Mouse (Mus musculus) spleen, adult 2 months (tissue): ENCODE measurements around the gene Ubiad1. TPM values are rescaled to one million over a fixed set of nuclear protein-coding genes. Genes with fewer than 3 reads are reported as not detected.

Experiments used
- DNase-seq, 2 experiments: peaks; one replicate each; pipeline versions ENCODE4 v3.0.0 to v3.0.0-alpha.2; 2012 to 2021; ENCODE audit warnings: low spot score in 2 of 2, low read depth in 1 of 2
- H3K27ac ChIP-seq: fragments of 200-500 bp; 2 replicates; pipeline ENCODE4 v1.5.1; 2012; ENCODE audit warnings: low read length, inconsistent platforms; ENCODE audit not compliant: insufficient read depth
- H3K27me3 ChIP-seq: fragments of 200-500 bp; 2 replicates; pipeline ENCODE4 v1.6.1; 2012; ENCODE audit warnings: mild to moderate bottlenecking, moderate library complexity, low read length, inconsistent platforms; ENCODE audit not compliant: control insufficient read depth, insufficient read depth
- H3K36me3 ChIP-seq: fragments of 200-500 bp; 2 replicates; pipeline ENCODE4 v1.6.1; 2012; ENCODE audit warnings: mild to moderate bottlenecking, low read length, inconsistent platforms; ENCODE audit not compliant: control insufficient read depth, insufficient read depth
- H3K4me1 ChIP-seq: fragments of 200-500 bp; 2 replicates; pipeline ENCODE4 v1.6.1; 2011; ENCODE audit warnings: inconsistent platforms; ENCODE audit not compliant: control insufficient read depth, insufficient read depth, insufficient read length
- H3K4me3 ChIP-seq: fragments of 200-500 bp; 2 replicates; pipeline ENCODE4 v1.5.1; 2011; ENCODE audit warnings: mild to moderate bottlenecking, inconsistent platforms; ENCODE audit not compliant: insufficient read depth, insufficient read length; ENCODE audit errors: extremely low read depth
- CTCF ChIP-seq: fragments of 200-500 bp; IDR thresholded peaks from 2 replicates; pipeline ENCODE4 v1.5.1; 2011; ENCODE audit warnings: mild to moderate bottlenecking, inconsistent platforms; ENCODE audit not compliant: insufficient read depth, insufficient read length, insufficient replicate concordance; ENCODE audit errors: extremely low read depth
- POLR2A ChIP-seq: fragments of 200-500 bp; IDR thresholded peaks from 2 replicates; pipeline ENCODE4 v1.6.1; 2011; ENCODE audit warnings: low read depth, low read length, inconsistent platforms
- WGBS: fragments of 180-500 bp; shearing (Covaris S2); methylation state at CpG from one replicate; pipeline ENCODE4 v1.1.7; 2018; 5-methylcytosine and 5-hydroxymethylcytosine counted together
- polyA plus RNA-seq: library from polyadenylated mRNA; depleted of rRNA; stranded (reverse); fragments of >200 nt; gene quantifications from 2 replicates; pipeline ENCODE4 v1.2.3, GENCODE M21; 2012

Ubiad1 gene
- polyA plus RNA-seq, 1 experiment, result 13.2 TPM

DNA sequence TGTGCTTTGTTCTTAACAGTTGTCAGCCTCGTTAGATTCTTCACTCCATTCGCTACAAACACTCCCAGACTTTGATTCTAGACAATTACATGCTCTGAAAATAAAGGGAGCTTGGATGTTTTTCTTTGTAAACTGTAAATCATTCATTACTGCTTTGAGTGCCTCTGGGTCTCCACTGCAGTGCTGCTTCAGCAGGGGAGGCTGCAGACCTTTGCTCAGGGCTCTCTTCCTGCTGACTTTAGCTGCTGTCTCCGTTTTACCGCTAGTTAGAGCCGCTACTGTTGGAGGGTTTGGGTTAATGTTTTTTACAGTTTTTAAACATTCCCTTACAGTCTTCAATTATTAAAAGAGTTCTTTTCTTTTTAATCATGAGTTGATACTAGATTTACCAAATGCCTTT lies 28.9 kb upstream of the Ubiad1 start:
- H3K27me3 ChIP-seq, result no peaks in the 10 kb centered on the region
- peaks cover 50% of the 10 kb centered on the region for H3K36me3 ChIP-seq
- no peaks in the 10 kb centered on the region for H3K4me1 ChIP-seq
- H3K27ac ChIP-seq, result no peak overlapping the region
- H3K4me3 ChIP-seq, result no peak overlapping the region
- TF ChIP-seq CTCF (no peak), POLR2A (no peak)
- DNase-seq, result no peak
- 93% methylated on average over 5 of the region's 5 CpGs for WGBS

DNA sequence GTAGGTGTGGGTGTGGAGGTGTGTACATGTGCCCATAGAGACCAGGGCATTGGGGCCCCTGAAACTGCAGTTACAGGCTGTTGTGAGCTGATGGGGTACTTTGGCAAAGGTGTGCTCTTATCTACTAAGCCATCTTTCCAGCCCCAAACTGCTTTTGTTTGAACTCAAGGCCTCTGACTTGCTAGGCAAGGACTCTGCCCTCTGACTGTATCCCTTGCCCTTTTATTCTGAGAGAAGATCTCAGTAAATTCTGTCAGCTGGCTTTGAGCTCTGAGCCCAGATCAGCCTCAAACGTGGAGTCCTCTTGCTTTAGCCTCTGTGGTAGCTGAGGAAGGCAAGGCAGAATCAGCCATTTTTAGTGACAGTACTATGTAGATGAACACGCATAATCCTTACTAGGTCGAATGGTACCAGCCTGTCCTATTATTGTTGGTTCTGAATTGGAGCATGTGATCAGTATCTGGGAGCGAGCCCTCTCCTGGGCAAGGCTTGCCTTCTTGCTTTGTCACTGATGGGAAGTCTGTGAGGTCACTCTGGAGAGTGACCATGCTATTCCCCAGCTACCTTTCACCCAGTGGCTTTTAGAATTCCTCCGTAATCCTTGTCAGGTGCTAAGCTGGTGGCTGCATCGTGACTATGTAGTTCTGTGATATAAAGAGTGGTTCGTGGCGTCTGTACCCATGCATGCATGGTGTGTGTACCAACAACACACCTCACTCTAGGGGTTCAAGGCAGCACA lies 28.0 kb upstream of the Ubiad1 start:
- Histone ChIP-seq H3K27ac (no peak overlapping the region), H3K4me3 (no peak overlapping the region), H3K27me3 (no peaks in the 10 kb centered on the region), H3K36me3 (peaks cover 56% of the 10 kb centered on the region), H3K4me1 (no peaks in the 10 kb centered on the region)
- TF ChIP-seq POLR2A (no peak), CTCF (no peak)
- WGBS, result 95% methylated on average over 8 of the region's 8 CpGs
- no peak for DNase-seq

GRCm38 (mm10) chr4:148471363-148471806 lies 26.8 kb upstream of the Ubiad1 start:
- no peaks in the 10 kb centered on the region for H3K4me1 ChIP-seq
- no peak for DNase-seq
- TF ChIP-seq POLR2A (no peak), CTCF (no peak)
- 81% methylated on average over 10 of the region's 10 CpGs for WGBS
- H3K36me3 ChIP-seq, result peaks cover 58% of the 10 kb centered on the region
- no peak overlapping the region for H3K27ac ChIP-seq
- H3K27me3 ChIP-seq, result no peaks in the 10 kb centered on the region
- no peak overlapping the region for H3K4me3 ChIP-seq

DNA sequence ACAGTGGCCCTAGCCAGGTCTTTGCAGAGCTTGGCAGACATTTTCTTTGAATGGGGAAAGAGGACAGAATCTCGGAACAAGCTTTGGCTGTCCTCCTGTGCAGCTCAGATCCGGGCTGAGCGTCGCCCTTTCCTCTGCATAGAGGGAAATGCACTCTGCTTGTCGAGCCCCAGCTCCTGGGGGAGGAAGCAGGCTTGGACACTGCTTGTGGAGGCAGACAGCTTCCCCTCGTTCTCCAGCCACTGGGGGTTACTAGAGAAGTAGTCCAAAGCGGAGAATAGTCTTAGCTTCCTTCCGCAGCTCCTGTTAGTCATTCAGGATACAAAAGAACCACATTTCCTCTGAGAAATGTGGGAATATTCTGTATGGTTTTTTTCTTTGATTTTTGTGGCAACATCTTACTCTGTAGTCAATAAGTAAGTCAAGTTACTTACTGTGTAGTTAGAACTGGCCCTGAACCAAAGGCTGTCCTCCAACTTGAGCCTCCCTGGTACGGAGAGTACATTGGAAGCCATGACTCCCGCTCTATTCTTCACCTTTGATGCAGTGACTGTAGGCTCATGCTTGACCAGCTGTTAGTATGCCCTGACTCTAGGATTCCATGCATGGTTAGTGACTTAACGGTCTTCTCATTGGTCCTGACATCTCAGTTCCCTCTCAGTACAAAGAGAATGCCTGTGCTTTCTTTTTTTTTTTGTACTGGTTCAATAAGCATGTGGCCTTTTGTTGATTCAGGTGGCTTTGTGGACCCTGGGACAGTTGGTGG lies 25.1 kb upstream of the Ubiad1 start:
- DNase-seq, result no peak
- Histone ChIP-seq H3K27ac (no peak overlapping the region), H3K4me1 (no peaks in the 10 kb centered on the region), H3K27me3 (no peaks in the 10 kb centered on the region), H3K36me3 (peaks cover 65% of the 10 kb centered on the region), H3K4me3 (no peak overlapping the region)
- WGBS, result 86% methylated on average over 11 of the region's 11 CpGs
- TF ChIP-seq CTCF (no peak), POLR2A (no peak)

GRCm38 (mm10) chr4:148468396-148468795 lies 23.8 kb upstream of the Ubiad1 start:
- Histone ChIP-seq H3K4me3 (no peak overlapping the region), H3K27ac (no peak overlapping the region), H3K36me3 (peaks cover 71% of the 10 kb centered on the region), H3K27me3 (no peaks in the 10 kb centered on the region), H3K4me1 (no peaks in the 10 kb centered on the region)
- 91% methylated on average over 10 of the region's 10 CpGs for WGBS
- TF ChIP-seq POLR2A, result no peak
- no peak for TF ChIP-seq CTCF
- DNase-seq, result no peak

DNA sequence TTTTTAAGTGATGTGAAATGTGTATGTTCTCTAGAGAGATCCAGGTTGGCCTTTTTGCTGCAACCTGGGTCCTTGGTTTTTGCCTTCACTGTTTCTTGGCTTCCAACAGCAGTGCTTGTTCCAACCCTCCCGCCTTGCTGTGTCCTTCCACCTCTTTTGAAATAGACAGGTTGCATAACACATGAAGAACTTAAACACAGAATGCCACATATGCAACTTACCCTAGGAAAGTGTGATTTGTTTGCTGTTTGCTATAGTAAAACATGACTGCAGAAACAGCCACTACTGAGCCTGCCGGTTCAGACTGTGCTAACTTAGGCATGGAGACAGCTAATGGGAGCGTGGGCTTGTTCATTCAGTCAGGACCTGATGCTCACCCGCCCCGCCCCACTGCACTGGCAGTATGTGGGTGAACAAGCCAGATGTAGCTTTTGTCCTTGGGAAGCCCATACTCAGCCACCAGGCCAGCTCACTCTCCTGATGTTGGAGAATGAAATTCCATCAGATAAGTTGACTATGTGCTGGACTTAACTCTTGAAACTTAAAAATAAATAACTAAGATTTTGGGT lies 22.0 kb upstream of the Ubiad1 start:
- no peak overlapping the region for H3K27ac ChIP-seq
- H3K4me1 ChIP-seq, result no peaks in the 10 kb centered on the region
- TF ChIP-seq POLR2A (no peak), CTCF (no peak)
- WGBS, result 99% methylated on average over 5 of the region's 5 CpGs
- peaks cover 61% of the 10 kb centered on the region for H3K36me3 ChIP-seq
- H3K4me3 ChIP-seq, result no peak overlapping the region
- no peak for DNase-seq
- H3K27me3 ChIP-seq, result no peaks in the 10 kb centered on the region

- H3K4me3 ChIP-seq, result no peak overlapping the region
- WGBS, result 86% methylated on average over 12 of the region's 12 CpGs
- H3K36me3 ChIP-seq, result peaks cover 48% of the 10 kb centered on the region
- H3K27ac ChIP-seq, result no peak overlapping the region
- H3K4me1 ChIP-seq, result no peaks in the 10 kb centered on the region
- TF ChIP-seq POLR2A (no peak), CTCF (no peak)
- no peak for DNase-seq
- H3K27me3 ChIP-seq, result no peaks in the 10 kb centered on the region
Observed at GRCm38 (mm10) chr4:148464869-148465268, 20.3 kb upstream of the Ubiad1 start.
